Mouse (Mus musculus) liver, adult 2 months (tissue): ENCODE data around the gene Ccdc162. TPM values are rescaled to one million over a fixed set of nuclear protein-coding genes. Genes with fewer than 3 reads are reported as not detected.

ENCODE experiments used
- DNase-seq: peaks from one replicate; pipeline ENCODE4 v3.0.0-alpha.2; 2011; ENCODE audit warnings: low read depth, low spot score; ENCODE audit errors: extremely low read depth
- H3K27ac ChIP-seq: fragments of 200-500 bp; replicated peaks from 2 replicates; pipeline ENCODE4 v1.5.1; 2012; ENCODE audit warnings: low read depth, mild to moderate bottlenecking, control low read depth, inconsistent platforms, low read length; ENCODE audit not compliant: insufficient read depth
- H3K27me3 ChIP-seq: fragments of 200-500 bp; 2 replicates; pipeline ENCODE4 v1.6.1; 2012; ENCODE audit warnings: mild to moderate bottlenecking, moderate library complexity, low read length, inconsistent platforms; ENCODE audit not compliant: control insufficient read depth, insufficient read depth
- H3K36me3 ChIP-seq: fragments of 200-500 bp; 2 replicates; pipeline ENCODE4 v1.6.1; 2012; ENCODE audit warnings: low read length, inconsistent platforms; ENCODE audit not compliant: control insufficient read depth, insufficient read depth
- H3K4me1 ChIP-seq: fragments of 200-500 bp; 2 replicates; pipeline ENCODE4 v1.6.1; 2011; ENCODE audit warnings: low read length; ENCODE audit not compliant: control insufficient read depth, insufficient read depth
- H3K4me3 ChIP-seq: fragments of 200-500 bp; 2 replicates; pipeline ENCODE4 v1.5.1; 2011; ENCODE audit warnings: low read depth, mild to moderate bottlenecking, control low read depth, low read length, moderate library complexity; ENCODE audit not compliant: insufficient read depth
- H3K79me2 ChIP-seq: fragments of 200-500 bp; 2 replicates; pipeline ENCODE4 v1.6.1; 2012; ENCODE audit warnings: inconsistent platforms, mild to moderate bottlenecking, low read length, moderate library complexity; ENCODE audit not compliant: control insufficient read depth, insufficient read depth
- H3K9ac ChIP-seq: fragments of 200-500 bp; 2 replicates; pipeline ENCODE4 v1.6.1; 2012; ENCODE audit warnings: low read depth, mild to moderate bottlenecking, control low read depth, inconsistent platforms, low read length
- CTCF ChIP-seq: fragments of 200-500 bp; IDR thresholded peaks from 2 replicates; pipeline ENCODE4 v1.5.1; 2011; ENCODE audit warnings: low read depth, low read length, control low read depth
- POLR2A ChIP-seq: fragments of 200-500 bp; IDR thresholded peaks from 2 replicates; pipeline ENCODE4 v1.6.1; 2011; ENCODE audit warnings: low read length, control low read depth; ENCODE audit not compliant: insufficient read depth; ENCODE audit errors: extremely low read depth
- WGBS: fragments of 180-500 bp; shearing (Covaris S2); methylation state at CpG from one replicate; pipeline ENCODE4 v1.1.7; 2018; 5-methylcytosine and 5-hydroxymethylcytosine counted together
- polyA plus RNA-seq: library from polyadenylated mRNA; depleted of rRNA; stranded (reverse); fragments of >200 nt; gene quantifications from 2 replicates; pipeline ENCODE4 v1.2.3, GENCODE M21; 2012
- total RNA-seq: library from RNA; depleted of rRNA; stranded (reverse); fragments of >200 nt; gene quantifications from 2 replicates; pipeline ENCODE4 v1.2.3, GENCODE M21; 2014

The Ccdc162 gene
- total and polyA plus RNA-seq, 2 experiments: 6.0 to 10.3 TPM

- Histone ChIP-seq H3K27me3 (no peaks in the 10 kb centered on the region), H3K4me3 (no peak overlapping the region), H3K4me1 (no peaks in the 10 kb centered on the region), H3K79me2 (no peaks in the 10 kb centered on the region), H3K9ac (no peak overlapping the region), H3K27ac (no peak overlapping the region), H3K36me3 (no peaks in the 10 kb centered on the region)
- WGBS: 80% methylated on average over 14 of the region's 14 CpGs
- TF ChIP-seq CTCF: no peak
- no peak for TF ChIP-seq POLR2A
- no peak for DNase-seq
Measured at GRCm38 (mm10) chr10:41751867-41752480, 35.5 kb upstream of the Ccdc162 start.

DNA sequence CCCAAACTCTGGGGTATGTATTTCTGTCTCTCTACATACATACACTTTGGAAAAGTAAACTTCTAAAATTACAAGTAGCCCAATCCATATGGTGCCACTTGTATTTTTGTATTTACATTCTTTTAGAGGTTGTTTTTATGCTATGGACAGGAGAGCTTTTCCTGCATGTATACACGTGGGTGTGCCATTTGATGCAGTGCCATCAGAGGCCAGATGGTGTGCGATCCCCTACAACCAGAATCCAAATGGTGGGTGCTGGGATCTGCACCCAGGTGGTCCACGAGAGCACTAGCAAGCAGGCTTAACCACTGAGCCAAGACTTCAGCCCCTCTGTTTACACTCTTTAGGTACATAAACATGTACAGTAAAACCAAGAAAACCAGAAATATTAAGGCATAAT is 32.9 kb upstream of the Ccdc162 start:
- Histone ChIP-seq H3K27ac (no peak overlapping the region), H3K27me3 (no peaks in the 10 kb centered on the region), H3K79me2 (no peaks in the 10 kb centered on the region), H3K9ac (no peak overlapping the region), H3K36me3 (peaks cover 5% of the 10 kb centered on the region; the same call in 1 of the 2 replicates), H3K4me3 (no peak overlapping the region), H3K4me1 (no peaks in the 10 kb centered on the region)
- TF ChIP-seq POLR2A (no peak), CTCF (no peak)
- WGBS: 90% methylated on average over 3 of the region's 3 CpGs
- DNase-seq: no peak

- Histone ChIP-seq H3K4me3 (no peak overlapping the region), H3K9ac (no peak overlapping the region), H3K27me3 (no peaks in the 10 kb centered on the region), H3K27ac (no peak overlapping the region), H3K4me1 (no peaks in the 10 kb centered on the region), H3K79me2 (no peaks in the 10 kb centered on the region), H3K36me3 (peaks cover 5% of the 10 kb centered on the region; the same call in 1 of the 2 replicates)
- 95% methylated on average over 5 of the region's 5 CpGs for WGBS
- DNase-seq: no peak
- TF ChIP-seq POLR2A (no peak), CTCF (no peak)
Measured at GRCm38 (mm10) chr10:41746554-41746953, 30.1 kb upstream of the Ccdc162 start.

DNA sequence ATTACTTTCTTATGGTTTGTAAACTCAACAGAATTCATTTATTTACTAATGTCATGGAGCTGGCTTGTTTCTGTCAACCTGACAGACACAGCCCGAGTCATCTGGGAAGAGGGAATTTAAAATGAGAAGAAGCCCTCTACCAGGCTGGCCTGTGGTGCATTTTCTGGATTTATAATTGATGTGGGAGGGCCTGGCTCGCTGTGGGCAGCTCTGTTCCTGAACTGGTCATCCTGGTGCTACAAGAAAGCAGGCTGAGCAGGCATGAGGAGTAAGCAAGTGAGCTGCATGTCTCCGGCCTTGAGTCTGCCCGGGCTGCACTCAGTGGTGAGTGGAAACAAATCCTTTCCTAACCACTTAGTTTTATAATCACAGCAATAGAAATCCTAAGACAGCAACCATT is 27.6 kb upstream of the Ccdc162 start:
- Histone ChIP-seq H3K4me3 (no peak overlapping the region), H3K36me3 (peaks cover 6% of the 10 kb centered on the region; the same call in 1 of the 2 replicates), H3K79me2 (no peaks in the 10 kb centered on the region), H3K27me3 (no peaks in the 10 kb centered on the region), H3K4me1 (no peaks in the 10 kb centered on the region), H3K27ac (no peak overlapping the region), H3K9ac (no peak overlapping the region)
- no peak for DNase-seq
- TF ChIP-seq POLR2A: no peak
- TF ChIP-seq CTCF: no peak
- WGBS: 80% methylated on average over 4 of the region's 4 CpGs

- 57% methylated on average over 2 of the region's 2 CpGs for WGBS
- H3K27ac ChIP-seq: no peak overlapping the region
- H3K79me2 ChIP-seq: no peaks in the 10 kb centered on the region
- H3K4me3 ChIP-seq: no peak overlapping the region
- H3K27me3 ChIP-seq: no peaks in the 10 kb centered on the region
- no peaks in the 10 kb centered on the region for H3K4me1 ChIP-seq
- H3K9ac ChIP-seq: no peak overlapping the region
- H3K36me3 ChIP-seq: peaks cover 5% of the 10 kb centered on the region; the same call in 1 of the 2 replicates
- peak; percentile 34 for DNase-seq
- TF ChIP-seq POLR2A (no peak), CTCF (no peak)
Measured at GRCm38 (mm10) chr10:41740221-41740620, 23.8 kb upstream of the Ccdc162 start.

DNA sequence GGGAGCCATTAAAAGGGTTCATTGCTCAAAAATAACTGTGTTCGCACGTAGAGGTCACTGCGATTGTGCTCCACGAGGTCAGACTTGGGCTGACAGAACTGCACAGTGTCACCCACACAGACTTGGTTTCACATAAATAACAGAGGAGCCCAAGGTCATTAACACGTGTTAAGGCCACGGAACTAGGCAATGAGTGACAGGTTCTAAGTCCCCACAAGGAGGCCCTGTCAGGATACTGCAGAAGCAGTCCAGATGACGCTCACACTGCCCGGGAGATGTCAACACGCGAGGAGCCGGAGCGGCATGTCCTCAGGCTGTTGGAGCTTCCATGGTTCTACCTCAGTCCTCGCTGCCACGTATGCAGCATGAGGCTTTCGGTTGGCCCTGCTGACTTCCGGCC is 20.8 kb upstream of the Ccdc162 start:
- Histone ChIP-seq H3K27ac (no peak overlapping the region), H3K4me1 (no peaks in the 10 kb centered on the region), H3K9ac (no peak overlapping the region), H3K36me3 (0 out of 2 replicates have a peak, but pooled peaks cover 1% of the 10 kb centered on the region), H3K4me3 (no peak overlapping the region), H3K27me3 (no peaks in the 10 kb centered on the region), H3K79me2 (no peaks in the 10 kb centered on the region)
- WGBS: 97% methylated on average over 16 of the region's 16 CpGs
- DNase-seq: no peak
- TF ChIP-seq CTCF (no peak), POLR2A (no peak)
